ENCODE assay signal across 27 mouse cellular contexts in genomic region chr16:28894872-28895271, GRCm38 (mm10). TPM values are rescaled to one million over a fixed set of nuclear protein-coding genes. Genes with fewer than 3 reads are reported as not detected.
DNase-seq lines count a peak whose midpoint lies in the region; ATAC-seq lines count a peak whose summit lies in the region.
"Had no signal": no experiment of that assay in that cellular context is flagged by ENCODE, and none has a peak within 500 bp of the region (broad histone marks: within the 10 kb centered on the region; RNA-seq: fewer than 3 reads in every experiment).

No protein-coding gene starts in this region.

- no peak overlapping the region for H3K27ac ChIP-seq in hindbrain, embryonic 11.5 days (ENCODE audit: low read depth, low read length)
- H3K27ac ChIP-seq in hindbrain, embryonic 13.5 days: no peak overlapping the region
- H3K27ac ChIP-seq: forebrain, embryonic 10.5 days; hindbrain, embryonic 14.5 days; kidney, postnatal 0 days; left cerebral cortex, adult 2 months; liver, embryonic 13.5 days had no signal

- H3K9me3 ChIP-seq in hindbrain, embryonic 11.5 days (ENCODE audit: control insufficient read depth, low read length): peaks cover 2% of the 10 kb centered on the region; the same call in 1 of the 2 replicates
- H3K9me3 ChIP-seq in hindbrain, embryonic 13.5 days: peaks cover 3% of the 10 kb centered on the region; the same call in 1 of the 2 replicates

- H3K4me3 ChIP-seq in hindbrain, embryonic 11.5 days (ENCODE audit: low read depth, low read length): no peak overlapping the region
- no peak overlapping the region for H3K4me3 ChIP-seq in hindbrain, embryonic 13.5 days
- H3K4me3 ChIP-seq: forebrain, embryonic 10.5 days; heart, embryonic 12.5 days; left cerebral cortex, adult 2 months; liver, embryonic 13.5 days had no signal

- H3K9ac ChIP-seq in hindbrain, embryonic 11.5 days (ENCODE audit: low read depth, low read length): no peak overlapping the region
- no peak overlapping the region for H3K9ac ChIP-seq in hindbrain, embryonic 13.5 days
- H3K9ac ChIP-seq: heart, embryonic 12.5 days; hindbrain, embryonic 14.5 days; liver, embryonic 13.5 days had no signal

- H3K4me2 ChIP-seq in hindbrain, embryonic 11.5 days (replicated peaks; ENCODE audit: low read depth, low read length): no peak overlapping the region
- no peak overlapping the region for H3K4me2 ChIP-seq in hindbrain, embryonic 13.5 days
- H3K4me2 ChIP-seq: heart, embryonic 12.5 days; hindbrain, embryonic 14.5 days; liver, embryonic 13.5 days had no signal

- whole genome bisulfite sequencing in hindbrain, embryonic 11.5 days: 42% methylated on average over 6 of the region's 6 CpGs
- WGBS in hindbrain, embryonic 13.5 days: 38% methylated on average over 6 of the region's 6 CpGs

- H3K27me3 ChIP-seq in hindbrain, embryonic 11.5 days (ENCODE audit: control insufficient read depth, insufficient read depth, low read length): no peaks in the 10 kb centered on the region
- peaks cover 14% of the 10 kb centered on the region; the same call in 1 of the 2 replicates for H3K27me3 ChIP-seq in hindbrain, embryonic 13.5 days
- H3K27me3 ChIP-seq: heart, embryonic 12.5 days; liver, embryonic 13.5 days had no signal

- 0 out of 2 replicates have a peak, but pooled peaks have one; percentile 47 for ATAC-seq in hindbrain, embryonic 11.5 days (ENCODE audit: low FRiP score)
- ATAC-seq in hindbrain, embryonic 13.5 days (ENCODE audit: low FRiP score): no peak
- ATAC-seq: activated CD4-positive, CD25-positive, alpha-beta regulatory T cell, adult 4 months; intestine, embryonic 16.5 days had no signal

- peaks cover 2% of the 10 kb centered on the region; the same call in 1 of the 2 replicates for H3K4me1 ChIP-seq in hindbrain, embryonic 11.5 days (replicated peaks; ENCODE audit: control insufficient read depth, insufficient read depth, low read length)
- peaks cover 55% of the 10 kb centered on the region for H3K4me1 ChIP-seq in hindbrain, embryonic 13.5 days (replicated peaks)
- H3K4me1 ChIP-seq: liver, embryonic 13.5 days had no signal

- peak; percentile 27 for DNase-seq in embryo, embryonic 10 days (ENCODE audit: low spot score)
- no peak for DNase-seq in embryo, embryonic 9.5 days (ENCODE audit: extremely low spot score)
- DNase-seq in hindbrain, embryonic 11.5 days (ENCODE audit: low spot score): peak; percentile 25
- DNase-seq in retina, postnatal 1 day: peak; percentile 62
- no peak for DNase-seq in retina, embryonic 14.5 days (ENCODE audit: low spot score)
- no peak for DNase-seq in left cerebral cortex, adult 11 months (ENCODE audit: low spot score)
- DNase-seq: adrenal gland, postnatal 10 days; cerebellum, adult 8-10 months; cerebellum, postnatal 36 days; gastrocnemius, postnatal 25 days; heart, adult 18-20 months; heart, postnatal 10 days; layer of hippocampus, adult 9-11 months; liver, embryonic 13.5 days; lung, adult 2 months; lung, postnatal 36 days; right cerebral cortex, adult 18-20 months; right cerebral cortex, postnatal 4 days; thymus, postnatal 14 days had no signal

- H3K36me3 ChIP-seq in hindbrain, embryonic 11.5 days (ENCODE audit: control insufficient read depth, insufficient read depth, low read length): no peaks in the 10 kb centered on the region
- H3K36me3 ChIP-seq in hindbrain, embryonic 13.5 days: peaks cover 3% of the 10 kb centered on the region
- H3K36me3 ChIP-seq: liver, embryonic 13.5 days had no signal

RNA-seq across cellular contexts. Expression of gene Mb21d2, which starts 34.6 kb away (rescaled TPM):
- 8.6 and 9.5 TPM in 2 replicates for polyA plus RNA-seq in hindbrain, embryonic 11.5 days (2014; fragmentation: Nextera tagmentation; extraction: Ambion mirVana)
- polyA plus RNA-seq in hindbrain, embryonic 13.5 days (2015; fragmentation: Nextera tagmentation; extraction: Ambion mirVana): 11.1 and 12.7 TPM in 2 replicates
- polyA plus RNA-seq: activated CD4-positive, CD25-positive, alpha-beta regulatory T cell, adult 4 months had no signal

Comparison
In these comparisons a context has a peak if more than half of its experiments do, and no peak if none do; other contexts are left out.
1. DNase-seq: peak in embryo, embryonic 10 days (single experiment), hindbrain, embryonic 11.5 days (single experiment) and retina, postnatal 1 day (single experiment); none in embryo, embryonic 9.5 days (single experiment), retina, embryonic 14.5 days (single experiment) and left cerebral cortex, adult 11 months (single experiment).